Mouse (Mus musculus) T-helper 1 cell (primary cell): ENCODE measurements around the gene Fam126b.

ENCODE experiments used
- in situ Hi-C: fragments of 300-600 bp; cut with MboI, MseI; formaldehyde crosslinking; loops from one replicate; pipeline ENCODE4 v1.15.1; 2025; ENCODE audit warnings: high pct_unique_total_duplicates

The Fam126b gene

DNA sequence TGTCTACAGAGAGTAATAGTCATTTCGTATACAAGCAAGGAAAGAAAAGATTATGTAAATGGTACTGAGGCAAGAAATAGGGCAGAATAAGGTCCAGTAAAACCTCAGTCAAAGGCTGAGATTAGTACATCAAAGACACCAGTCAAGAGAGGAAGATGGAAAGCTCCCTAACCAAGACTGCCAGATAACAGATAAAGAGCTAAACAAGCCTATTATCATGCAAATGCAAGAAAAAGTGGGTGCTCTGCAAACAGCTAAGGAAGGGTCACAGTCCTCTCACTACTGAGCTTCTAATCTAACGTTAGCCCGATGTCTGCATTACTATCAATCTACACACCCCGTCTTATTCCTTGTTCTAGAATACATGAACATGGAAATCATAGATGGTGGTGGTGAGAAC is 15.7 kb downstream of the Fam126b start:
- in situ Hi-C loops = no loop called here

DNA sequence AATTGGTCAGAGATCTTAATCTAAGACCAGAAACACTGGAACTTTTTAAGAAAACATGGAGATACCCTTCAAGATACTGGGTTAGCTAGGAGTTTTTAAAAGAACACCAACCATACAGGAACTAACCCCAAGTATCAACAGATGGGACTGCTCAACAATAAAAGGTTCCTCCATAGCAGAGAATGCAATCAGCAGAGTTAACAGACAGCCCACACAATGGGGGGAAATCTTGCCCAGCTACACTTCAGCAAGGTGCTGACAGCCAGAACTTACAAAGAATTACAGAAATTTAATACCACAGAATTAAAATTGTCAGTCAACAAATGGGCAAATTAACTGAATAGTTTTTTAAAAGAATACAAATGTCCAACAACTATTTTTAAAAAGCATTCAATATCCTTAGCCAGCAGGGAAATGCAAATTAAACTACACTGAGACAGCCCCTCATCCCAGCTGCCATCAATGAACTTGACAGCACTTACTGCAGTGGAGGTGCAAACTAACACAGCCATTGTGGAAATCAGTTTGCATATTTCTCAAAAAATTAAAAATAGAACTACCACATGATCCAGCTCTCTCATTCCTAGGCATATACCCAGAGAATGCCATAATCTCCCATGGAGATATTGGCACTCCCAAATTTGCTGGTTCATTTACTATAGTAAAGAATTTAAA is 17.5 kb downstream of the Fam126b start:
- in situ Hi-C loops = no loop called here

DNA sequence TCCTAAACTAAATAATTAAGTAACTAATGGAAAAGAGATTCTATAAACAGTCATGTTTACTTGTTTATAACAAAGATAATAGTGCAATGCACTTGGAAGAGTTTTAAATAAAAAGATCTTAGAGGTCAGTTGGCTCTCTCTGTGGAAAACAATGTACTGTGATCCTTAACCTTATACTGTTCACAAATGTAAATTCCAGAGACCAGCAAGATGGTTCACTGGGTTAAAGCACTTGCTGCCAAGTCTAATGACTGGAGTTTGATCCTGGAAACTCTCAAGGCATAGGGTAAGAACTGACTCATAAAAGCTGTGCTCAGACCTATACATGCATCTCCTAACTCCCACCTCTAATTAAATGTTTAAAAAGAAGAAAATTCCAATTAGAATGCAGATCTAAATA is 19.5 kb downstream of the Fam126b start:
- in situ Hi-C loops = no loop called here

DNA sequence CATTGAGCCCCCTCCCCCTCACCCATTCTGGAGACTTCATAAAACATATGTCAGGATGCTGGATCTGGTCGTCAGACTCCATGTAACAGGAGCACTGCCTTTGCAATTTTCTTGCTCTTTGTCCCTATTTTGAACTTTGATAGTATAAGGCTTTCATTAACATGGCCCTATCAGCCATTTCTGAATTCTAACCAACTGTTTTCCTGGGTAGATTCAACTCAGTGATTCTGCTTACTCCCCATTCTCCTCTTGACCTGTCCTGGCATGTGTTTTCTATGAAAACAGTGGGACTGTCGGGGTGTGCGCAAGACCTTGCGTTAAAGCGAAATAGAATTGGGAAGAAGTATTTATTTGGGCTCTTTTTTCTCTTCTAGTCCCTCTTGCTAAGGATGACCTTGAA is 21.1 kb downstream of the Fam126b start:
- in situ Hi-C loops = loop anchor here (5.0 kb wide), 1 partner anchor 112 kb away; no protein-coding TSS in a partner anchor

DNA sequence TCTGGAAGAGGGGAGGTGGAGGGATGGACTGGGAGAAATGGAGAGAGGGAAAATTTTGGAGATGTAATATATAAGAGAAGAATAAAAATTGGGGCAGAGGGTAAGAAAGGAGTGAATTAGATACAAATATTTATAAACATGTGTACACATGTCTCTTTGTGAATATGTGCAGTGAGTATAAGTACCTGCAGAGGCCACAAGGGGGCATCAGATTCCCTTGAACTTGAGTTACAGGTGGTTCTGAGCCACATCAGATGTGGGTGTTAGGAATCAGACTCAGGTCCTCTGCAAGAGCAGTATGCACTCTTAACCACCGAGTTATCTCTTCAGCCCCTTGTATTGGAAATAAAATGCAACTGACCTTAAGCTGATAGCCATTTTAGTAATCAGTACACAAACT is 23.7 kb downstream of the Fam126b start:
- in situ Hi-C loops = loop anchor here (5.0 kb wide), 1 partner anchor 115 kb away; no protein-coding TSS in a partner anchor

DNA sequence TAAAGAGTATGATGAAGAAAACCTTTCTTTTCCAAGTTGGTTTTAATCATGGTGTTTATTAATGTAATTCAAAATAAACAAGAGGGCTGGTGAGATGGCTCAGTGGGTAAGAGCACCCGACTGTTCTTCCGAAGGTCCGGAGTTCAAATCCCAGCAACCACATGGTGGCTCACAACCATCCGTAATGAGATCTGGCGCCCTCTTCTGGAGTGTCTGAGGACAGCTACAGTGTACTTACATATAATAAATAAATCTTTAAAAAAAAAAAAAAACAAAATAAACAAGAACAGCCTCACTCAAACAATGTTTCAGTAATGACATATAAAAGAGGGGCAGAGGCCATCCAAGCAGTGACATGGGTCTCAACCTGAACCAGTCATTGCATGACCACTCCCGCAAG is 25.8 kb downstream of the Fam126b start:
- in situ Hi-C loops = loop anchor here (5.0 kb wide), 1 partner anchor 117 kb away; no protein-coding TSS in a partner anchor

DNA sequence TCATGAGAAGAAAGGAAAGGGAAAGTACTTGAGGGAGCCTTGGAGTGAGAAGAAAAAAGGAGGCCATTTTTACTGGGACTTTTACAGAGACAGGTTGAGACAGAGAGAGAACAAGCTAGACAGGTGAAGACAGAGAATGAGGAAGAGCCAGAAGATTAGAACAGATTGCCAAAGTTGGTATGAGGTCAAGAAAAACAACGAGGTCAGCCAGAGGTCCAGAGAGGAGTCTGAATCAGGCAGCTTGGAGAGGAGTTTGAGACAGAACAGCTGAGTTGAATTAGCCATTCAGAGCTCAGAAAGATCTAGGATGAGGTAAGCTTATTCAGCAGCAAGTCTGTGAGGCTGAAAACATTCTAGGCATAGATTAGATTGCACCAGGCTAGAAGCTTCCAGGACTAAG is 44.7 kb downstream of the Fam126b start:
- in situ Hi-C loops = no loop called here

DNA sequence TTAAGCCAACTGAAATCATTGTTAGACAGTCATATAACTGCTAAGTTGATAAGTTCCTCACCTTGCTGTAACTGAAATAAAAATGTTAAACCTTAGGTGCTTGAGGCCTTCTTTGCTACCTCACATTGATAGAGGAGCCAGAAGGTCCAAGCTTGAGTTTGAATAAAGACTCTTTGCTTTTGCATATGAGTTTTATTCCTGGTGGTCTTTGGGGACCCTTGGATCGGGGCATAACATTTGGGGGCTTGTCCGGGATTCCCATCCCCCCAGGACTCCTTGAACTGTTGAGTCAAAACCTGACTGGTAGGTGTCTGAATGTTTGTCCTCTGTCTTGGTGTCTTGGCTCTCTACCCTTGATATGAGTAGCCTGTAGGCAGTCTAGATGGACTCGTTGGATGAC is 78.9 kb downstream of the Fam126b start:
- in situ Hi-C loops = no loop called here

DNA sequence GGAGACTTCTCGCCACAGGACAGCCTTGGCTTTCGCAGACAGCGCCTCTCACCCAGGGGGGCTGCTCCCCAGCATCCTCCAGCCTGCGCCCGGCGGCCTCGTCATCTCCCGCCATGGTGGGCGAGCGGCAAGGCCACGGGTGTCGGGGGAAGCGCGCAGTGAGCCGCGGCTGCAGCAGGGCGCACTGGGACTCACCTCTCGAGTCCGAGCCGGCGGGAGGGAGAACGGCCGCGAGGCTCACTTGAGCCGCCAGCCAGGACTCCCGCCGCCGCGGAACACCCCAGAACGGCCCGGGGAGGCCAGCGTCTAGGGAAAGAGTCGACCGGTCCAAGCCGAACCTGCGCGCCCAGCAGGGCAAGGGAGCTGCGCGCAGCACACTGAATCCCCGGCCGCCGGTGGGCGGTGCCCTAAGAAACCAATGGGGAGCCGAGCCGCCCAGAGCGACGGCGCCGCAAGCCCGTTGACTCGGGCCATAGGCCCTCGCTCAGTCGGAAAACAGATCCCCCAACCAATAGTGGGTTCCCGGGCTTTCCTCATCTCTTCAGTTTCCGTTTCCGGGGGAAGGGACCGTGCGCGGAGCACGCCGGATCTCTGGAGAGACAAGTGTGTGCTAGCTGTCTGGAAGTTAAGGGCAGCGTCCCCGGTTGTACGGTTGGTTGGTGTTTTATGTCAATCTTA is 81.4 kb downstream of the Fam126b start, which contains the start of gene Orc2:
Gene Orc2 (minus strand): TSS at position 533 of the 678 bp plus-strand sequence.
- in situ Hi-C loops = loop anchor here (5.0 kb wide), 1 partner anchor 47 kb away; no protein-coding TSS in a partner anchor

DNA sequence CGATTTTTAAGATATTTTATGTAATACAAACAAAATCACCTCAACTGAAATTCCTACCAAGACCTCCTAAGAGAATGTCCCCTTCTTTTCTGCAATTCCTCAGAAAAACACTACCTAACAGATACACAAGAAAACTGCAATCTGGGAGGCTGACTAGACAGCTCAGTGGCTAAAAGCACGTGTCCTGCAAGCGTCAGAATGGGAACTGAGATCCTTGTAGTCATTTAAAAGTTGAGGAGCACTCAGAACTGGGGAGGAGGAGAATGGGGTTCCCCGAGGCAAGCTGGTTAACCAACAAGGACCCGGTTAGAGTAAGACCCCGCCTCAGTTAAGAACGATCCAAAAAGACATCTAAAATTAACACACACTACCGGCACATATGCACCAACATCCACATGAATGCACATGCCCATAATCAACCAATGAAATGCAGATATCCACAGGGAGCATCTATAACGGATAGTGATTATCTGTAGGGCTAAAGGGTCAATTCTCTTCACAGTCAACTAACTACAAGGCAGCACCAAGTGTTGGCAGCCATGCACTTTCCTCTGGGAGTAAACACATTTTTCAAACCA is 82.2 kb downstream of the Fam126b start:
- in situ Hi-C loops = loop anchor here (5.0 kb wide), 1 partner anchor 47 kb away; no protein-coding TSS in a partner anchor

DNA sequence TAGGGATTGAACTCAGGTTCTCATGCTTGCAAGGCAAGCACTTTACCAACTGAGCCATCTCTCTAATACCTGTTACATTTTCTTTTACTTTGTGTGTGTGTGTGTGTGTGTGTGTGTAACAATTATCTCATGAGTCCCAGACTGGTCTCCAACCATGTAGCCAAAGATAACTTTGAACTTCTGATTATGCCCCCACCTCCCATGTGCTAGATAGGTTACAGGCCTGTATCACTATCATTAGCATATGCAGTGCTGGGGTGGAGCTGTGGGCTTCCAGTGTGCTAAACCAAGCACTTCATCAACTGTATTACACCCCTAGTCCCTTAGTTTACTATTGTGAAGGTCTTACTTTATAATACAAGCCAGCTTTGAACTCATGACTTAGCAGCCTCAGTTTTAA is 83.0 kb downstream of the Fam126b start:
- in situ Hi-C loops = loop anchor here (5.0 kb wide), 1 partner anchor 46 kb away; no protein-coding TSS in a partner anchor

DNA sequence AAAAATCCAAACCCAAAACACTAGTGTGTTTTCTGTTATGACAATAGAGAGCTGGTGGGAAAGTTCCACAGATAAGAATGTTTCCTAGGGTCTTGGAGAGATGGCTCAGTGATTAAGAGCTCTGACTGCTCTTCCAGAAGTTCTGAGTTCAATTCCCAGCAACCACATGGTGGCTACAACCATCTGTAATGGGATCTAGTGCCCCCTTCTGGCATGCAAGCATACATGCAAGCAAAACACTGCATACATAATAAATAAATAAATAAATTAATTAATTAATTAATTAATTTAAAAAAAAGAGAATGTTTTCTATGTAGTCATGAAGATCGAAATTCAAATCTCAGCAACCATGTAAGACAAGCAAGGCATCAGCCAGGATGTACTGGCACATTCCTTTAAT is 87.4 kb downstream of the Fam126b start:
- in situ Hi-C loops = no loop called here

DNA sequence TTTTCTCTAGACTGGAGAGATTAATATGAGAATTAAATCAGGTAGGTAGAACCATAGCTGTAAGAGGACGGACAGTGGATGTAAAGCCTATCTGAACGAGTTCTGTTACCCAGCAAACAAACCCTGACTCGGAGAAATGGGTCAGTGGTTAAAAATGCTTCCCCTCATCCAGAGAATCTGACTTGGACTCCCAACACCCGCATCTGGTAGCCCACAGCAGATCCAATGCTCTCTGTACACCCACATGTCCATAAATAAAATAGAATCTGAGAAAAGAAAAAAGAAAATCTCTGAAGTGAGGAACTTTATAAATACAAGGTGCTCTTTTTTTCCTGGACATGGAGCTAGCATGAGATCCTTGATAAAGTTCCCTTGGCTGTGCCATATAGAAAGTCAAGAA is 88.4 kb downstream of the Fam126b start:
- in situ Hi-C loops = no loop called here

DNA sequence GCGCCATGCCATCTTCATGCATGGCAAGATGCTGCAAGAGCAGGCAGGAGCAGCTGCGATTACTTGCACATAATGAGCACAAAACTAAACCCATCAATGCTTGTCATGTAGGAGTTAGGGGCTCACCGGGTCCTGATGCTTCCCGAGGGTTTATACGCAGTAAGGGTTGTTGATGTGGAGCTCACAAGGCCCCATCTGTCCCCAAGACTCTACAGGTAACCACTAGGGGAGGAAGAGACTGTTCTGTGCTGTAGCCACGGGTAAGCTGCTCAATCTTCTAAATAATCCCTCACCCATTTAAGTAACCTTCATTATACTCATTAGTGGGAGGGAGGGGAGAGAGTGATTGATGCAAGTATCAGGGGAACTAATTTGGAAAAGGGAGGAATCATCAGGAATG is 90.5 kb downstream of the Fam126b start:
- in situ Hi-C loops = no loop called here

DNA sequence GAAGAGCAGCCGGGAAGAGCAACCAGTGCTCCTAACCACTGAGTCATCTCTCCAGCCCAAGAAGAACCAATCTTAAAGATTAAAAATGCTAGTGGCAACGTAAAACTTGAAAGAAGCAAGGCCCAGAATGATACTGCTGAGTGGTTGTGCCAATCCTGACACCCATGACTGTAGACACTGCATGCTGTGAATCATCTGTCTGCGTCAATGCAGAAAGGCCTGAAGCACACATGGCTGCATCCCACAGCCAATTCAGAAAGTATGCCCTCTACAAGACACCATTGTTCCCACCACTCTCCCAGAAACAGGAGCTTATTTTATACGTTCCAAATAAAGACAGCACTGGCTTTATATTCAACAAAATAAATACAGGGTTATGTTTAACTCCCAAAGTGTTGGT is 103.5 kb downstream of the Fam126b start:
- in situ Hi-C loops = loop anchor here (10.0 kb wide), 1 partner anchor 222 kb away; no protein-coding TSS in a partner anchor

DNA sequence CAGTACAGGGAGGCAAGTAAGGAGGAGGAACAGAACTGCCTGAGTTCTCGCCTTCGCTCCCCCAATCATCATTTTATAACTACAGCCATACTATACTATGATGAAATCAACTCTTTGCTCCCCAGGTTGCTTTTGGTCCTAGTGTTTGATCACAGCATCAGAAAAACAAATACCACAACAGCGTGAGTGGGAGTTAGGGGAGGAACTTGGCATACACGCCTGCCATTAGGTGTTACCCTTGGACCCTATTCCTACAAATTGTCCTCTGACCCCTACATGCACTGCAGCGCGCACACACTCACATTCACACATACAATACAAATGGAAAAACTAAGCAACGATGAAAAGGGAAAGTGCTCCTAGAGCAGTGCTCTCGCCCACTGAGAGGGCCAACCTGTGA is 110.5 kb downstream of the Fam126b start:
- in situ Hi-C loops = no loop called here
